Mouse (Mus musculus) limb, embryonic 15.5 days (tissue): ENCODE measurements at regions not wholly inside any gene's neighbourhood (a gene's known extent, or its start where the extent isn't known, plus 50 kb on each side); places are given as distances from the start of the nearest gene placed in this dataset.

ENCODE experiments used
- ATAC-seq: fragments of 200-750 bp; cut with Nextera tagmentation; 2 replicates; pipeline ENCODE4 v1.8.0; 2017; ENCODE audit warnings: low read depth, moderate TSS enrichment; ENCODE audit not compliant: insufficient number of reproducible peaks, low FRiP score, low TSS enrichment
- H3K27ac ChIP-seq: fragments of 300-500 bp; sonication (generic); 2 replicates; pipeline ENCODE4 v1.5.1; 2015; ENCODE audit warnings: moderate library complexity, mild to moderate bottlenecking, inconsistent platforms
- H3K27me3 ChIP-seq: fragments of 300-500 bp; sonication (generic); 2 replicates; pipeline ENCODE4 v1.6.1; 2015; ENCODE audit warnings: inconsistent platforms
- H3K36me3 ChIP-seq: fragments of 300-500 bp; sonication (generic); 2 replicates; pipeline ENCODE4 v1.6.1; 2015; ENCODE audit warnings: inconsistent platforms
- H3K4me1 ChIP-seq: fragments of 300-500 bp; sonication (generic); 2 replicates; pipeline ENCODE4 v1.6.1; 2015; ENCODE audit warnings: inconsistent platforms
- H3K4me2 ChIP-seq: fragments of 300-500 bp; sonication (generic); 2 replicates; pipeline ENCODE4 v1.6.1; 2015; ENCODE audit warnings: mild to moderate bottlenecking, inconsistent platforms
- H3K4me3 ChIP-seq: fragments of 300-500 bp; sonication (generic); 2 replicates; pipeline ENCODE4 v1.5.1; 2015; ENCODE audit warnings: mild to moderate bottlenecking, inconsistent platforms
- H3K9ac ChIP-seq: fragments of 300-500 bp; sonication (generic); 2 replicates; pipeline ENCODE4 v1.6.1; 2015; ENCODE audit warnings: inconsistent platforms
- H3K9me3 ChIP-seq: fragments of 300-500 bp; sonication (generic); 2 replicates; pipeline ENCODE4 v1.6.1; 2016; ENCODE audit warnings: inconsistent platforms
- WGBS: fragments of 180-500 bp; shearing (Covaris S2); methylation state at CpG from one replicate; pipeline ENCODE4 v1.1.7; 2015; 5-methylcytosine and 5-hydroxymethylcytosine counted together

GRCm38 (mm10) chr15:93953548-93953947 is 357.9 kb upstream of the Prickle1 start:
- no peaks in the 10 kb centered on the region for H3K36me3 ChIP-seq
- no peak overlapping the region for H3K4me3 ChIP-seq
- 81% methylated on average over 1 of the region's 1 CpGs for WGBS
- ATAC-seq: no peak
- H3K27ac ChIP-seq: no peak overlapping the region
- H3K27me3 ChIP-seq: no peaks in the 10 kb centered on the region
- no peak overlapping the region for H3K4me2 ChIP-seq
- H3K9me3 ChIP-seq: no peaks in the 10 kb centered on the region
- H3K9ac ChIP-seq: no peak overlapping the region
- H3K4me1 ChIP-seq: no peaks in the 10 kb centered on the region

GRCm38 (mm10) chr15:93950441-93950840 is 354.8 kb upstream of the Prickle1 start:
- WGBS: 89% methylated on average over 1 of the region's 1 CpGs
- no peaks in the 10 kb centered on the region for H3K36me3 ChIP-seq
- ATAC-seq: no peak
- H3K4me2 ChIP-seq: no peak overlapping the region
- H3K9ac ChIP-seq: no peak overlapping the region
- H3K27ac ChIP-seq: no peak overlapping the region
- H3K27me3 ChIP-seq: no peaks in the 10 kb centered on the region
- no peaks in the 10 kb centered on the region for H3K4me1 ChIP-seq
- no peak overlapping the region for H3K4me3 ChIP-seq
- H3K9me3 ChIP-seq: no peaks in the 10 kb centered on the region

GRCm38 (mm10) chr15:93948902-93949301 is 353.2 kb upstream of the Prickle1 start:
- no peak overlapping the region for H3K9ac ChIP-seq
- no peaks in the 10 kb centered on the region for H3K9me3 ChIP-seq
- H3K4me3 ChIP-seq: no peak overlapping the region
- H3K4me1 ChIP-seq: no peaks in the 10 kb centered on the region
- no peak for ATAC-seq
- 79% methylated on average over 4 of the region's 4 CpGs for WGBS
- H3K36me3 ChIP-seq: no peaks in the 10 kb centered on the region
- no peak overlapping the region for H3K27ac ChIP-seq
- no peaks in the 10 kb centered on the region for H3K27me3 ChIP-seq
- H3K4me2 ChIP-seq: no peak overlapping the region

DNA sequence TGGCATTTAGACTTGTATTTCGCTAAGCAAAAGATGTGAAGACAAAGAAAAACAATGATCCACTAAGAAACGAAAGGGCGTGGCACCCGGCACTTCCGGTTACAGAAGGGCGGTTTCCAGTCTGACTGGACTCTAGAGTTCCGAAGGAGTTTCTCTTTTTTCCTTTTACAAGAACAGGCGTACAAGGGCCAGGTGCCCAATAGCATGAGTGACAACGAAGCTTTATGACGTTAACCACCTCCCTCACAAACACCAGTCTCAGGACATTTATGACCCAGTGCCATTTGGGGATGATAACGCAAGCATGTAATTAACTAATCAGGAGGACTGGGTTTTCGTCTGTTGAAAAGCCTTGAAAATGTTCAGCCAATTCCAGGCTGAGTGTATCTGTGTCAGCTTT is 347.9 kb upstream of the Prickle1 start:
- WGBS: 56% methylated on average over 12 of the region's 12 CpGs
- Histone ChIP-seq H3K36me3 (no peaks in the 10 kb centered on the region), H3K4me2 (no peak overlapping the region), H3K9me3 (no peaks in the 10 kb centered on the region), H3K4me1 (no peaks in the 10 kb centered on the region), H3K9ac (no peak overlapping the region), H3K4me3 (no peak overlapping the region), H3K27ac (no peak overlapping the region), H3K27me3 (no peaks in the 10 kb centered on the region)
- no peak for ATAC-seq

DNA sequence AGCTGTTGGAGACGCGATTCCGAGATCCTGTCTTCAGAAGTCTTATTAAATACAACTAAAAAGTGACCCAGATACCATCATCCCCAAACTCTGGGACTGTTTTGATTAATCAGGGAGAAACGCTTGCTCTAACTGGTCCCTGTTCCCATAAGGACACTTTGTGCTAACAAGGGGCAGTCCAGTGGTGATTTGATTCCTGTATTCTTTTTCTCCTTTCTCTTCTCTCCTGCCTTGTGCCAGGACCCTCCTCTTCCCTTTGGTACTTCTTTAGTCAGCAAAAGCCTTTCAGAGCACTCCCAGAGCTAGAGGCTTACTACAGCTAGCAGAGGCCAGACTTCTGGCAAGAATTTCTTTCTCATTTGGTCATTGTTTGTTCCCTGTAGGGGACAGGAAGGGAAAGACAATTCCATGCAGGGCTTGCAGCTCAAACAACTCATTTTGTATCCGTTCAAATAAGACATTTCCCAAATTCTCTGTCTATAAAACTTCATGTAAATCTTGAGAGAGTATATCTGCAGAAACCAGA is 337.3 kb upstream of the Prickle1 start:
- peaks cover 17% of the 10 kb centered on the region for H3K4me1 ChIP-seq
- peak overlapping the region; percentile 67 for H3K27ac ChIP-seq
- WGBS: 27% methylated on average over 5 of the region's 5 CpGs
- no peak overlapping the region for H3K4me3 ChIP-seq
- ATAC-seq: no peak
- H3K36me3 ChIP-seq: no peaks in the 10 kb centered on the region
- no peak overlapping the region for H3K4me2 ChIP-seq
- no peaks in the 10 kb centered on the region for H3K9me3 ChIP-seq
- no peaks in the 10 kb centered on the region for H3K27me3 ChIP-seq
- no peak overlapping the region for H3K9ac ChIP-seq

DNA sequence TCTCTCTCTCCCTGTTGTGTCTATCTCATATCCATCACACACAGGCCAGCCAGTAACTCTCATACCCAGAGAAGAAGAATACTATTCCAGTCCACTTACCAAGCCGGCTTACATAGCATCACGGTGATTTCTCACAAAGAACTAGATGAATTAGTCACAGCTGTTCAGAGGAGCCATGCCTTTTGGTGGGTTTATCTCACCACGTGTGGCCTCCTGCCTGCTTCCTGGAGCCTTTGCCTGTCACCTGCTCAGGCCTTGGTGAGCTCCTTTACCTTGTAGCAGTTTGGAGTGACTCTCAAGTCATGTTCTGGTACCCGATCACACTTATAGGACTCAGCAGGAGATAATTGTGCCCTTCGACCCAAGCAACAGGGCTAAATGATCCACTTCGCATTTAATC is 331.2 kb upstream of the Prickle1 start:
- peaks cover 18% of the 10 kb centered on the region for H3K4me1 ChIP-seq
- H3K9me3 ChIP-seq: no peaks in the 10 kb centered on the region
- 33% methylated on average over 6 of the region's 6 CpGs for WGBS
- no peak overlapping the region for H3K4me3 ChIP-seq
- H3K9ac ChIP-seq: no peak overlapping the region
- no peak for ATAC-seq
- H3K36me3 ChIP-seq: no peaks in the 10 kb centered on the region
- H3K27me3 ChIP-seq: no peaks in the 10 kb centered on the region
- no peak overlapping the region for H3K4me2 ChIP-seq
- H3K27ac ChIP-seq: peak overlapping the region; percentile 7; the same call in 1 of the 2 replicates

DNA sequence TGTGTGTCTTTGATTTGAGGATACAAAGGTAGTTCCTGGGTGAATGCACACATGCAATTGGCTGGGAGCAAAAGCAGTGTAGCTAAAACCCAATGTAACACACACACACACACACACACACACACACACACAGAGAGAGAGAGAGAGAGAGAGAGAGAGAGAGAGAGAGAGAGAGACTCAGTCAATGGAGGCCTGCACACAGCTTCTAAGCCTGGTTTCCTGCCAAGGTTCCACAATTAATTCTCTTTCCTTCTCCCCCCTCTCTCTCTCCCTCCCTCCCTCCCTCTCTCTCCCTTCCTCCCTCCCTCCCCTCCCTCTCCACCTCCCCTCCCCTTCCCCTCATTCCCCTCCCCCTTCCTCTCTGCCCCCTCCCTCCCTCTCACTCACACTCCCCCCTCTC is 330.6 kb upstream of the Prickle1 start:
- Histone ChIP-seq H3K4me3 (no peak overlapping the region), H3K9ac (no peak overlapping the region), H3K9me3 (no peaks in the 10 kb centered on the region), H3K27me3 (no peaks in the 10 kb centered on the region), H3K4me2 (no peak overlapping the region), H3K4me1 (peaks cover 24% of the 10 kb centered on the region), H3K27ac (no peak overlapping the region), H3K36me3 (no peaks in the 10 kb centered on the region)
- no peak for ATAC-seq

DNA sequence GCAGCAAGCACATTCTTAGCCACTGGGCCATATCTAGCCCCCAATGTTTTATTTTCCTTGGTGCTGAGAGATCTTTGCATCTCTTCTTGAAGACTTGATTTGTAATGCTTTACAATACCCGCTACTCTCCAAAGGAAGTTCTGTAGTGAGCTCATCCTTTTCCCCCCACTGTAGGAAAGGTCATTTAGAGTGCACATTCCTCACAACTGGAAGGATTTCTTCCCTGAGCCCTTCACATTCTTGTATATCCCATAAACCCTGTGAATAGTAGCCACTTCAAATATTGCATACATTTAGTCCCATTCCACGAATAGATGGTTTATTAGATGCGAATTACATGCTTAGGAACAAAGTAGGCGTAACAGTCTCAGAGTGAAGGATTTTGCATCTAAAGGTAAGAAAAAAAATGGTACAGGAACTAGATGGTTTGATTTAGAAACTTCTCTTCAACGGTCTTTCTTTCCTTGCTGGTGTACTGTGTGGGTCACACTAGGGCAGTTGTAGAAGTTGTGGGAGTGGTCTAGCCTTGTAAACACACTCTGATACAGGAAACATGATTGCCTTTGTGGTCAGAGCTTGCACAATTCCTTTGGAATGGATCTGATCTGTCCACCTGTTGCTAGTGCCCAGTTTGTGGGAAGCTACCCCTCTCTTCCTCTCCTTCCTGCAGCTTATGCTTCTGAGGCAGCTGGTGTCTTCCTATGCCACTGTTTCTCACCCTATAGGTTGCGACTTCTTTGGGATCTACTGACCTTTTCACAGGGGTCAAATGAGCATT is 326.0 kb upstream of the Prickle1 start:
- Histone ChIP-seq H3K4me2 (no peak overlapping the region), H3K4me3 (no peak overlapping the region), H3K27me3 (no peaks in the 10 kb centered on the region), H3K36me3 (no peaks in the 10 kb centered on the region), H3K9ac (no peak overlapping the region), H3K4me1 (peaks cover 22% of the 10 kb centered on the region), H3K27ac (no peak overlapping the region; the same call in 1 of the 2 replicates), H3K9me3 (no peaks in the 10 kb centered on the region)
- 59% methylated on average over 6 of the region's 6 CpGs for WGBS
- ATAC-seq: 0 out of 2 replicates have a peak, but pooled peaks have one; percentile 55

- H3K9ac ChIP-seq: no peak overlapping the region
- no peaks in the 10 kb centered on the region for H3K36me3 ChIP-seq
- 87% methylated on average over 5 of the region's 5 CpGs for WGBS
- no peaks in the 10 kb centered on the region for H3K9me3 ChIP-seq
- ATAC-seq: no peak
- no peak overlapping the region for H3K4me3 ChIP-seq
- H3K4me2 ChIP-seq: no peak overlapping the region
- H3K27ac ChIP-seq: no peak overlapping the region; the same call in 1 of the 2 replicates
- H3K27me3 ChIP-seq: no peaks in the 10 kb centered on the region
- H3K4me1 ChIP-seq: peaks cover 21% of the 10 kb centered on the region
Observed at GRCm38 (mm10) chr15:93920996-93921395, 325.3 kb upstream of the Prickle1 start.

GRCm38 (mm10) chr15:93919577-93919976 is 323.9 kb upstream of the Prickle1 start:
- Histone ChIP-seq H3K27ac (no peak overlapping the region), H3K27me3 (no peaks in the 10 kb centered on the region), H3K9ac (no peak overlapping the region), H3K4me2 (no peak overlapping the region), H3K9me3 (no peaks in the 10 kb centered on the region), H3K4me3 (no peak overlapping the region), H3K4me1 (peaks cover 18% of the 10 kb centered on the region), H3K36me3 (no peaks in the 10 kb centered on the region)
- no peak for ATAC-seq
- 64% methylated on average over 6 of the region's 6 CpGs for WGBS

- no peak overlapping the region for H3K9ac ChIP-seq
- WGBS: 22% methylated on average over 3 of the region's 3 CpGs
- H3K9me3 ChIP-seq: no peaks in the 10 kb centered on the region
- no peak overlapping the region for H3K4me3 ChIP-seq
- no peaks in the 10 kb centered on the region for H3K27me3 ChIP-seq
- no peak for ATAC-seq
- peak overlapping the region; percentile 52; the same call in 1 of the 2 replicates for H3K27ac ChIP-seq
- H3K36me3 ChIP-seq: no peaks in the 10 kb centered on the region
- peak overlapping the region; percentile 6 for H3K4me2 ChIP-seq
- peaks cover 12% of the 10 kb centered on the region for H3K4me1 ChIP-seq
Observed at GRCm38 (mm10) chr15:93916856-93917255, 321.2 kb upstream of the Prickle1 start.

GRCm38 (mm10) chr15:93913462-93913861 is 317.8 kb upstream of the Prickle1 start:
- H3K4me1 ChIP-seq: peaks cover 7% of the 10 kb centered on the region
- 64% methylated on average over 5 of the region's 5 CpGs for WGBS
- no peak overlapping the region for H3K4me3 ChIP-seq
- no peak overlapping the region for H3K9ac ChIP-seq
- H3K4me2 ChIP-seq: no peak overlapping the region
- H3K27me3 ChIP-seq: no peaks in the 10 kb centered on the region
- H3K9me3 ChIP-seq: no peaks in the 10 kb centered on the region
- no peak for ATAC-seq
- H3K36me3 ChIP-seq: no peaks in the 10 kb centered on the region
- H3K27ac ChIP-seq: no peak overlapping the region
